Mouse (Mus musculus) brain, embryonic 14.5 days (tissue): ENCODE measurements around the gene Hpse.

Source experiments
- CTCF ChIP-seq: fragments of 200-500 bp; IDR thresholded peaks from 2 replicates; pipeline ENCODE4 v1.5.1; 2012; ENCODE audit warnings: inconsistent platforms, mild to moderate bottlenecking, moderate library complexity, borderline replicate concordance; ENCODE audit not compliant: insufficient read depth, insufficient read length; ENCODE audit errors: extremely low read depth
- POLR2A ChIP-seq: fragments of 200-500 bp; IDR thresholded peaks from 2 replicates; pipeline ENCODE4 v1.6.1; 2012; ENCODE audit warnings: mild to moderate bottlenecking, inconsistent platforms, borderline replicate concordance; ENCODE audit not compliant: poor library complexity, insufficient read depth, insufficient read length, severe bottlenecking; ENCODE audit errors: extremely low read depth

DNA sequence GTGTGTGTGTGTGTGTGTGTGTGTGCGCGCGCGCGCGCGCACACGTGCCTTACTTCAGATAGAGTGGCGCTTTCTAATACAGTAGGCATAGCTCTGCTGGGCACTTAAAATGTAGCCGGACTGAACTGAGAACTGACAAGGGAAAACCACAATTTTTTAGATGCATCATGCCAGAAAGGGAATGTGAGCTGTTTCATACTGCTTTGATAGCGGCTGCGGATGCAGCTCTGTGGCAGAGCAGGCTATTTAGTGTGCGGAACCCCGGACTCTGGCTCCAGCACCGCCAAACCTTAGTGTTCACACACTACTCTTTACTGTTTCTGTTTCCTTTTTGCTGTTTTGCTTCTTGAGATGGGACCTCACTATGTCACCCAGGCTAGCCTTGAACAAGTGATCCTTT lies 2.8 kb downstream of the Hpse start:
- TF ChIP-seq POLR2A (no peak), CTCF (no peak)
